Mouse (Mus musculus): Measurements from ENCODE around the gene Calm1. TPM values are rescaled to one million over a fixed set of nuclear protein-coding genes. Genes with fewer than 3 reads are reported as not detected.
A peak's percentile ranks its signal among the peaks of the same experiment; 100 is the strongest.

Gene Calm1
- polyA plus RNA-seq, 2 experiments, result 306 to 1,299 TPM

DNA sequence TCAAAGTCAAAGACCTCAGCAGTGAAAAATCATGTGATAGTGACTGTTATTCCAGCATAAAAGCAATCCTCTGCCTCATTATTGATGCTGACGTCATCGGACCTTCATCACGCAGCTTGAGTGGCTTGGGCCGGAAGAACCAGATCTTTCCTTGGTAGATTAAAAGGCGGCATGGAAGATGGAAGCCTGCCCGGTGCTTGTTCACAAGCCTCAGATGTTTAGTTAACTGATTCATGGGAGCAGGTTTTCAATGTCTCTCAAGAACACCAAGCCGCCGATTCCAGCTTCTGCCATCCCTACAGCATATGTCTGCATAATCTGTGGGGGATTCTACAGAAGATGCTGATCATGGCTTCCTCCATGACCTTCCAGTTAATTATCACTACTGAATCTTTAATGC lies 32.3 kb upstream of the Calm1 start:
- TF ChIP-seq POLR2A (IDR thresholded peaks at IDR 0.05; ENCODE audit: borderline replicate concordance, extremely low read depth, insufficient read depth, insufficient read length), result no peak
- Histone ChIP-seq H3K9ac (ENCODE audit: low read depth, low read length, severe bottlenecking) (no peak overlapping the region), H3K36me3 (ENCODE audit: control insufficient read depth, insufficient read depth, low read length) (no peaks in the 10 kb centered on the region), H3K4me1 (ENCODE audit: control insufficient read depth, insufficient read depth, low read length) (peaks cover 6% of the 10 kb centered on the region), H3K27ac (replicated peaks; ENCODE audit: low read depth, low read length) (no peak overlapping the region), H3K9me3 (ENCODE audit: control insufficient read depth, low read length) (no peaks in the 10 kb centered on the region), H3K4me2 (replicated peaks; ENCODE audit: low read depth, low read length, severe bottlenecking) (no peak overlapping the region), H3K4me3 (replicated peaks; ENCODE audit: low read length) (no peak overlapping the region), H3K27me3 (ENCODE audit: control insufficient read depth, insufficient read depth, low read length) (no peaks in the 10 kb centered on the region)
- WGBS, result 74% methylated on average over 8 of the region's 8 CpGs
- no peak for ATAC-seq (ENCODE audit: low FRiP score, low read depth)
- DNase-seq (ENCODE audit: low spot score), result no peak

DNA sequence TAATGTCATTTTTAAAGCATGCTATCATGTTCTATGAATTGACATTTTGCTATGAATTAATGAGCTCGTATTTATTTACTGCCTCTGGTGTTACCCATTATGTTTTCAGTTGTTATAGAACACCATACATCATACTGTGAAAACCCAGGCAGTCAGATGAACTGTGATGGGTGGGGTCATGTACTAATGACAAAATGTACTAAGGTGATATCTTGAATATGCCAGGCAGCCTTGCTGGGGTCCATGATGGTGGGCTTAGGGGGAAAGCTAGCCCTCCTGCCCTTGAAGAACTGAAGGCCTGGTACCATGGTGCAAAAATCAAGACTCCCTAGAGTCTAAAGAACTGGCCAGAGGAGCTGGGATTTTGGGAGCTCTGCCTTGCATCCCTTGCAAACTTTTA lies 31.7 kb upstream of the Calm1 start:
- no peaks in the 10 kb centered on the region for H3K9me3 ChIP-seq (ENCODE audit: control insufficient read depth, low read length)
- H3K4me1 ChIP-seq (ENCODE audit: control insufficient read depth, insufficient read depth, low read length), result peaks cover 6% of the 10 kb centered on the region
- peak overlapping the region; percentile 65; the same call in 1 of the 2 replicates for H3K27ac ChIP-seq (replicated peaks; ENCODE audit: low read depth, low read length)
- DNase-seq (ENCODE audit: low spot score) (no peak), ATAC-seq (ENCODE audit: low FRiP score, low read depth) (no peak)
- H3K4me2 ChIP-seq (replicated peaks; ENCODE audit: low read depth, low read length, severe bottlenecking), result no peak overlapping the region
- H3K36me3 ChIP-seq (ENCODE audit: control insufficient read depth, insufficient read depth, low read length), result no peaks in the 10 kb centered on the region
- peak overlapping the region; percentile 49; the same call in 1 of the 2 replicates for H3K9ac ChIP-seq (ENCODE audit: low read depth, low read length, severe bottlenecking)
- no peak for TF ChIP-seq POLR2A (IDR thresholded peaks at IDR 0.05; ENCODE audit: borderline replicate concordance, extremely low read depth, insufficient read depth, insufficient read length)
- H3K4me3 ChIP-seq (replicated peaks; ENCODE audit: low read length), result no peak overlapping the region
- WGBS, result 70% methylated on average over 1 of the region's 1 CpGs
- H3K27me3 ChIP-seq (ENCODE audit: control insufficient read depth, insufficient read depth, low read length), result no peaks in the 10 kb centered on the region

DNA sequence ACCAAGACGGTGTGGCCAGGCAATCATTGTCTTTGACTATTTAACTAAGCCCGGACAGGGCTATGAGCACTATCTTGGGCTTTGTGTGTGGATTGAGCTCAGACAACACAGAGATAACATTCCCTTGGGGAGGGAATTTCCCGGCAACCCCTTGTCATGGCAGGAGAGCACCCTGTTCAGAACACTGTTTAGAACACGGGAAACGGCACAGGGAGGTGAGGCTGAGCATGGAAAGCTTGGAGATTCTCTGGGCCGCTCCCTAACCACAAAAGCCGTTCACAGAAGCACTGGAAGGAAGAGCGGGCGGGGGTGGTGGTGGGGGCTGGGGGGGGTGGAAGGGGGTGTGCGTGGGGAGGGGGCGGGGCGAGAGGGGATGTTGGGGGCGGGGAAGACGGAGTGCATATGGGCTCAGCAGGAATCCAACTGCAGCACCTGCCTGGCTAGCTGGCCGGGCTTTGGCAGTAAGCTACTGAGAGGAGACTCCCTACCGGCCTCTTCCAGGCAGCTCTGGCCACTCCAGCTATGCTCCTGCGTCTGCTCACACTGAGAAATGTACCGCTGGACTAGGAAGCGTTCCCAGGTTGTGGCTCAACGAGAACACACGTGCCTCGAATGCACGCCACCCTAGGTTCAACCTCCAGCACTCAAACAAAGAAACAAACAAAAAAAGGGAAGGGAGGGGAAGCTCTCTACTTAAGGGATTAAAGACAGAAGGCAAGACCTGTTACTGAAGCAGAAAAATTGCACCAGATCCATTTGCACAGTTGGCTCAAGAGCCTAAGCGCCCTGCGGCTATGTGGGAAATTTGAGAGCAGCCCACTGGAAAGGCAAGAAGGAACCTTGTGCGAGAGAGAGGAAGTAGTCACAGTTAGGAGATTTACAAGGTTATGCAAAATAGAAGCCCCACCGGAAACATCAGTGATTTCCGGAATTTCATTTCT lies 31.0 kb upstream of the Calm1 start:
- WGBS, result 8% methylated on average over 23 of the region's 28 CpGs
- ATAC-seq (ENCODE audit: low FRiP score, low read depth), result peak; percentile 77
- H3K4me1 ChIP-seq (ENCODE audit: control insufficient read depth, insufficient read depth, low read length), result peaks cover 6% of the 10 kb centered on the region
- DNase-seq (ENCODE audit: low spot score), result peak; percentile 42
- H3K36me3 ChIP-seq (ENCODE audit: control insufficient read depth, insufficient read depth, low read length), result no peaks in the 10 kb centered on the region
- no peaks in the 10 kb centered on the region for H3K9me3 ChIP-seq (ENCODE audit: control insufficient read depth, low read length)
- peak overlapping the region; percentile 49 for H3K9ac ChIP-seq (ENCODE audit: low read depth, low read length, severe bottlenecking)
- peak overlapping the region; percentile 59 for H3K4me2 ChIP-seq (replicated peaks; ENCODE audit: low read depth, low read length, severe bottlenecking)
- TF ChIP-seq POLR2A (IDR thresholded peaks at IDR 0.05; ENCODE audit: borderline replicate concordance, extremely low read depth, insufficient read depth, insufficient read length), result no peak
- peak overlapping the region; percentile 65 for H3K27ac ChIP-seq (replicated peaks; ENCODE audit: low read depth, low read length)
- H3K27me3 ChIP-seq (ENCODE audit: control insufficient read depth, insufficient read depth, low read length), result no peaks in the 10 kb centered on the region
- peak overlapping the region; percentile 27 for H3K4me3 ChIP-seq (replicated peaks; ENCODE audit: low read length)

DNA sequence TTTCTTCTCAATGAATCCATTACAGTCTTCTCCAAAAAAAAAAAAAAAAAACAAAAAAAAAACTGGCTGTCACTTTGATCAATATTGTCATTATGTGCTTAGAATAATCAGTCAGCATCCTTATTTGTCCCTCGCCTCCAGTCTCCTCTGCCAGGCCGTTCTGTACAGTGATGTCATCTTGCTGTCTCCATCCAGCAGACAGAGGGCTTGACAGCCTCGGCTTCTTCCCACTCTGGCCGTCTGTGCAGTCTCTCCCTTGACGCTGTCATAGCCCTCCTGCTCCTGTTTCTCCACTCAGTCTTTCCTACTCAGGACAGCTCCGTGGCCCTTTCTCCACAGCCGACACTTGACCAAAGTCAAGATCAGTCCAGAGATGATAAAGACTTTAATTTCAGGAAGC lies 26.8 kb upstream of the Calm1 start:
- ATAC-seq (ENCODE audit: low FRiP score, low read depth) (no peak), DNase-seq (ENCODE audit: low spot score) (no peak)
- Histone ChIP-seq H3K27ac (replicated peaks; ENCODE audit: low read depth, low read length) (no peak overlapping the region), H3K4me2 (replicated peaks; ENCODE audit: low read depth, low read length, severe bottlenecking) (no peak overlapping the region), H3K4me1 (ENCODE audit: control insufficient read depth, insufficient read depth, low read length) (peaks cover 13% of the 10 kb centered on the region), H3K9ac (ENCODE audit: low read depth, low read length, severe bottlenecking) (no peak overlapping the region), H3K9me3 (ENCODE audit: control insufficient read depth, low read length) (no peaks in the 10 kb centered on the region), H3K36me3 (ENCODE audit: control insufficient read depth, insufficient read depth, low read length) (no peaks in the 10 kb centered on the region), H3K27me3 (ENCODE audit: control insufficient read depth, insufficient read depth, low read length) (no peaks in the 10 kb centered on the region), H3K4me3 (replicated peaks; ENCODE audit: low read length) (no peak overlapping the region)
- WGBS, result 74% methylated on average over 7 of the region's 7 CpGs
- no peak for TF ChIP-seq POLR2A (IDR thresholded peaks at IDR 0.05; ENCODE audit: borderline replicate concordance, extremely low read depth, insufficient read depth, insufficient read length)

DNA sequence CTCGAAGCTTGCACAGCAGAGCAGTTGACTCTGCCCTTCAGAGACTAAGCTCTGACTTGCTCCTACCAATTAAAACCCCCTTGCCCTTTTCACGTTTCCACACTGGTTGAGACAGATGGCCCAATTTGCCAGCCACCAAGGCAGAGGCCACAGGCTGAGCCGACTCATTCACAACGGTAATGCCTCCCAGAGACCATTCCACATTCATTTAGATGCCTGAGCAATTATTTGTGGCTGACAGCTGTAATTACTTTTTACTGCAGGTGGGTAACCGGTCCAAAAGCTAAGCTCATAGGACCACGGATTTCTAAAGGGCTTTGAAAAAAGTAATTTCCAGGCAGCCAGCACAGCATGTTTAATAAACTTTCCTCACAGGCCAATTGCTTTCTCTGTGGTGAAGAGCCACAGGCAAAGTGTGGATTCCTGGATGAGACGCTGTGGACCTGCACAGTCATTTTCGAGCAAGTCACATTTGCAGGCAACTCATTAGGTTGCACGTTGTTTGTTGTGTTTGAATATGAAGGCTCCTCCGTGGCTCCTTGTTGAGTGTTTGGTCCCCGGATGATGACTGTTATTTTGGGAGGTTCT lies 22.7 kb upstream of the Calm1 start:
- Histone ChIP-seq H3K9ac (ENCODE audit: low read depth, low read length, severe bottlenecking) (no peak overlapping the region), H3K27me3 (ENCODE audit: control insufficient read depth, insufficient read depth, low read length) (no peaks in the 10 kb centered on the region), H3K9me3 (ENCODE audit: control insufficient read depth, low read length) (no peaks in the 10 kb centered on the region), H3K4me3 (replicated peaks; ENCODE audit: low read length) (no peak overlapping the region), H3K4me2 (replicated peaks; ENCODE audit: low read depth, low read length, severe bottlenecking) (no peak overlapping the region), H3K4me1 (ENCODE audit: control insufficient read depth, insufficient read depth, low read length) (peaks cover 17% of the 10 kb centered on the region), H3K36me3 (ENCODE audit: control insufficient read depth, insufficient read depth, low read length) (no peaks in the 10 kb centered on the region), H3K27ac (replicated peaks; ENCODE audit: low read depth, low read length) (0 out of 2 replicates have a peak overlapping the region, but pooled peaks have one; percentile 33)
- ATAC-seq (ENCODE audit: low FRiP score, low read depth) (no peak), DNase-seq (ENCODE audit: low spot score) (no peak)
- TF ChIP-seq POLR2A (IDR thresholded peaks at IDR 0.05; ENCODE audit: borderline replicate concordance, extremely low read depth, insufficient read depth, insufficient read length), result no peak
- 24% methylated on average over 11 of the region's 11 CpGs for whole genome bisulfite sequencing
